Mouse (Mus musculus) lung, embryonic 15.5 days (tissue): ENCODE measurements at regions not wholly inside any gene's neighbourhood (a gene's known extent, or its start where the extent isn't known, plus 50 kb on each side); places are given as distances from the start of the nearest gene placed in this dataset.

Experiments
- ATAC-seq: fragments of 200-750 bp; cut with Nextera tagmentation; 2 replicates; pipeline ENCODE4 v1.8.0; 2017; ENCODE audit warnings: moderate number of reproducible peaks, borderline replicate concordance; ENCODE audit not compliant: low FRiP score, low TSS enrichment; ENCODE audit errors: extremely low read depth
- H3K27ac ChIP-seq: fragments of 300-500 bp; sonication (generic); 2 replicates; pipeline ENCODE4 v1.5.1; 2015; ENCODE audit warnings: moderate library complexity, mild to moderate bottlenecking, inconsistent platforms
- H3K27me3 ChIP-seq: fragments of 300-500 bp; sonication (generic); 2 replicates; pipeline ENCODE4 v1.6.1; 2015; ENCODE audit warnings: inconsistent platforms
- H3K36me3 ChIP-seq: fragments of 300-500 bp; sonication (generic); 2 replicates; pipeline ENCODE4 v1.6.1; 2015; ENCODE audit warnings: inconsistent platforms
- H3K4me1 ChIP-seq: fragments of 300-500 bp; sonication (generic); 2 replicates; pipeline ENCODE4 v1.6.1; 2015; ENCODE audit warnings: inconsistent platforms
- H3K4me2 ChIP-seq: fragments of 300-500 bp; sonication (generic); 2 replicates; pipeline ENCODE4 v1.6.1; 2015; ENCODE audit warnings: inconsistent platforms, mild to moderate bottlenecking, moderate library complexity
- H3K4me3 ChIP-seq: fragments of 300-500 bp; sonication (generic); 2 replicates; pipeline ENCODE4 v1.5.1; 2015; ENCODE audit warnings: mild to moderate bottlenecking, inconsistent platforms
- H3K9ac ChIP-seq: fragments of 300-500 bp; sonication (generic); 2 replicates; pipeline ENCODE4 v1.6.1; 2015; ENCODE audit warnings: inconsistent platforms
- H3K9me3 ChIP-seq: fragments of 300-500 bp; sonication (generic); 2 replicates; pipeline ENCODE4 v1.6.1; 2016; ENCODE audit warnings: inconsistent platforms
- WGBS: fragments of 180-500 bp; shearing (Covaris S2); methylation state at CpG from one replicate; pipeline ENCODE4 v1.1.7; 2015; 5-methylcytosine and 5-hydroxymethylcytosine counted together

- no peak overlapping the region for H3K4me3 ChIP-seq
- H3K36me3 ChIP-seq = no peaks in the 10 kb centered on the region
- no peaks in the 10 kb centered on the region for H3K27me3 ChIP-seq
- H3K4me1 ChIP-seq = peaks cover 38% of the 10 kb centered on the region
- ATAC-seq = no peak
- WGBS = 57% methylated on average over 7 of the region's 7 CpGs
- no peak overlapping the region for H3K4me2 ChIP-seq
- no peaks in the 10 kb centered on the region for H3K9me3 ChIP-seq
- H3K9ac ChIP-seq = no peak overlapping the region
- no peak overlapping the region for H3K27ac ChIP-seq
Measured at GRCm38 (mm10) chr13:44020851-44021250, 236.3 kb downstream of the Cd83 start.

GRCm38 (mm10) chr13:44022106-44022505, 237.5 kb downstream of the Cd83 start:
- ATAC-seq = no peak
- H3K4me3 ChIP-seq = no peak overlapping the region
- H3K4me2 ChIP-seq = no peak overlapping the region
- H3K36me3 ChIP-seq = no peaks in the 10 kb centered on the region
- H3K9me3 ChIP-seq = no peaks in the 10 kb centered on the region
- no peak overlapping the region for H3K27ac ChIP-seq
- 82% methylated on average over 10 of the region's 10 CpGs for WGBS
- H3K9ac ChIP-seq = no peak overlapping the region
- no peaks in the 10 kb centered on the region for H3K27me3 ChIP-seq
- H3K4me1 ChIP-seq = peaks cover 49% of the 10 kb centered on the region

DNA sequence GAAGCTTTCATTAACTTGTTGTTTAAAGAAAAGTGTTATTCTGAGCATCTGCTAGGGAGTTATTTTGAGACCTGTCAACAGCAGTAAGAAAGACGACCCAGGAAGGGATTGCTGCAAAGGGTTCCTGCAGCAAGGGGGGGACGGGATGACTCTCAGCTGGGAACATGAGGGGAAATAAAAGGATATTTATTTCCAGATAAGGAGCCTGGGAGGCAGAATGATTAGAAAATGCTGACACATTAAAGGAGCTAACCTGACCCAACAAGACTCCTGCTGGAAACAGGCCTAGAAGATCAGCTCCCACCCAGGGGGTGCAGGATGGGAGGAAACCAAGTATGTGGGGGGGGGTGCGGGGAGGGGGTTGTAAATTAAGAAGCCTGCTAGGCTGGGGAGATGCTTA, 240.0 kb downstream of the Cd83 start:
- Histone ChIP-seq H3K4me3 (no peak overlapping the region), H3K9me3 (no peaks in the 10 kb centered on the region), H3K4me1 (peaks cover 32% of the 10 kb centered on the region), H3K4me2 (no peak overlapping the region), H3K36me3 (no peaks in the 10 kb centered on the region), H3K27me3 (no peaks in the 10 kb centered on the region), H3K9ac (no peak overlapping the region), H3K27ac (no peak overlapping the region; the same call in 1 of the 2 replicates)
- 27% methylated on average over 3 of the region's 3 CpGs for WGBS
- ATAC-seq = peak; percentile 39; the same call in 1 of the 2 replicates

DNA sequence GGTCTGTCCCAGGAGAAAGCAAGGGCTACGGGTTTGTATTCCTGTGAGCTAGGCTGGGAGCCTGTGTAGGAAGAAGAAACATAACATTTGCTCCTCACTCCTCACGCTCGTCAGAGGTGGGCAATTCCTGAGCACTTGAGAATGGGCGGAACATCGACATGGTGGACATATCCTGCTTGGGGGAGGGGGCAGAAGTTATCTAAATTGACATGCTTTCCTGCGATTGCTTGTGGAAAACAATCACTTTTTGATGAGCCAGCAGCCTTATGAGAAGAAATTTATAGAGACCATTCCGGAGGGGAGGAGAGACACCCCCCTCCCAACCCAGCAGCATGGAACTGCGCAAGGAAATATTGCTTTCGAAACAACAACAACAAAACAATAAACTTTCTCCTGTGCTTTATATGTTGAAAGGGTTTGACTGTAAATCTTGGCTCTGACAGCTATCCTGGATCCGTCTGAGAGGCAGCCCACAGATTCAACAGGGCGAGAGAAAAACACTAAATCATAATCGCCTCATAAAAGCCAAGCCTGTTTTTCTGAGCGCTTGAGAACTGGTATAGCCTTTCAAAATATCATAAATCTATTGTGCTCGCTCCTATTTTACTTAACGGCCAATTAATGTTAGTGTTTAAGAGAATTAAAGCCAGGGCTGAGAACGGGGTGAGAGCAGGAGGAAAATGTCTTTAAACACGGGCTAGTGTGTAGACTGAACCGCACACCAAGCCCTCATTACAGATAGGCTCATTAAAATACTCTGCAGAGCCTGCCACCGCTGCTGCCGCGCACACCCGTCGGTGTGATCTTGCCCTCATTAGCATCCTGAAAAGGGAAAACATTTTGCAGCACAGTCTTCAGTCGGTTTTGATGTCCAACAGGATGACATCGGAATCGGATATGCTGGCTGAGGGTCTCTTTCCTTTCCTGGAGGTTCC, 242.0 kb downstream of the Cd83 start:
- no peaks in the 10 kb centered on the region for H3K27me3 ChIP-seq
- peak overlapping the region; percentile 12 for H3K4me3 ChIP-seq
- no peaks in the 10 kb centered on the region for H3K36me3 ChIP-seq
- H3K9ac ChIP-seq = peak overlapping the region; percentile 11; the same call in 1 of the 2 replicates
- ATAC-seq = peak; percentile 36; the same call in 1 of the 2 replicates
- 39% methylated on average over 26 of the region's 26 CpGs for WGBS
- H3K9me3 ChIP-seq = no peaks in the 10 kb centered on the region
- peak overlapping the region; percentile 32 for H3K4me2 ChIP-seq
- H3K27ac ChIP-seq = peak overlapping the region; percentile 45; the same call in 1 of the 2 replicates
- peaks cover 30% of the 10 kb centered on the region for H3K4me1 ChIP-seq

GRCm38 (mm10) chr13:44028081-44028480, 243.5 kb downstream of the Cd83 start:
- Histone ChIP-seq H3K4me3 (no peak overlapping the region), H3K4me2 (no peak overlapping the region), H3K4me1 (peaks cover 30% of the 10 kb centered on the region), H3K27me3 (no peaks in the 10 kb centered on the region), H3K27ac (no peak overlapping the region), H3K9ac (no peak overlapping the region), H3K36me3 (no peaks in the 10 kb centered on the region), H3K9me3 (no peaks in the 10 kb centered on the region)
- ATAC-seq = no peak
- 89% methylated on average over 6 of the region's 6 CpGs for WGBS

DNA sequence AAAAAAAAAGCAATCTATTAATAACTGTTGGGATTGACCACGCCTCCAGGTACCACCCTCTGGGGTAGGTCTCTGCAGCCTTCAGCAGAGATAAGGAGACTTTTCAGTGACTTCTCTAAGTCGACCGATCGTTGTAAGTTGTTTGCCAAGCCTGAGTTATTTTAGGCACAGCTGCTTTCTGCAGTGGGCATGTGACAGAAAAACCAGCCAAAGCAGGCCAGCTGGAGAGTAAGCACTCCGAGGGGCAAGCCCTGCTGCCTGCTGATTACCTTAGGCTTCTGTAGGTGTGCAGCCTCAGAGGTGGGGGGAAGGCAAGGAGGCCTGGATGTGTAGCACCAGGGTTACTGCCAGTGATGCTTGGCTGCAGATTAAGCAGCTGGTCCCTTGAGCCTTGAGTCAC, 246.0 kb downstream of the Cd83 start:
- Histone ChIP-seq H3K9me3 (no peaks in the 10 kb centered on the region), H3K4me1 (peaks cover 14% of the 10 kb centered on the region), H3K36me3 (no peaks in the 10 kb centered on the region), H3K4me2 (no peak overlapping the region), H3K27ac (no peak overlapping the region), H3K4me3 (no peak overlapping the region), H3K9ac (no peak overlapping the region), H3K27me3 (no peaks in the 10 kb centered on the region)
- peak; percentile 31; the same call in 1 of the 2 replicates for ATAC-seq
- WGBS = 42% methylated on average over 5 of the region's 5 CpGs

GRCm38 (mm10) chr13:44037774-44038294, 253.3 kb downstream of the Cd83 start:
- 78% methylated on average over 8 of the region's 8 CpGs for WGBS
- Histone ChIP-seq H3K4me2 (no peak overlapping the region), H3K4me3 (no peak overlapping the region), H3K4me1 (no peaks in the 10 kb centered on the region), H3K36me3 (no peaks in the 10 kb centered on the region), H3K27ac (no peak overlapping the region), H3K27me3 (no peaks in the 10 kb centered on the region), H3K9me3 (no peaks in the 10 kb centered on the region), H3K9ac (no peak overlapping the region)
- no peak for ATAC-seq

DNA sequence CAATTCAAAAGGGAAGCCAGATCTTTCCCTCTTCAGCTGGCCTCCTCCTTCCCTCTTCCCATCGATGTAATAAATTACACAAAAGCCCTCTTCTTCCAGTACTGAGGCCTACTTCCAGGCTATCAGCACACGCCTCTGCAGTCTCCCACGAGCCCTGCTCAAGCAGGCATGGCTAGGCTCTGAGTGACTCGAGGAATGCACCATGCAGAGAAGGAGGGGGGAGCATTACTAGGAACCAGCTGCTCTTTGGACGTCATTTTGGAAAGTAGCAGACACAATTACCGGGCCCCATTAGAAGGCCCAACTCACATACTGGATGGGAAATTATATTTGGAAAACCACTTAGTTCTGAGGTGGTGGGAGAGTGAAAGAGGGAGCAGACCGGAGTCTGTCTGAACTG, 253.7 kb downstream of the Cd83 start:
- Histone ChIP-seq H3K9ac (no peak overlapping the region), H3K36me3 (no peaks in the 10 kb centered on the region), H3K27me3 (no peaks in the 10 kb centered on the region), H3K27ac (no peak overlapping the region), H3K9me3 (no peaks in the 10 kb centered on the region), H3K4me1 (0 out of 2 replicates have a peak, but pooled peaks cover 3% of the 10 kb centered on the region), H3K4me3 (no peak overlapping the region), H3K4me2 (no peak overlapping the region)
- ATAC-seq = no peak
- 32% methylated on average over 7 of the region's 7 CpGs for WGBS

DNA sequence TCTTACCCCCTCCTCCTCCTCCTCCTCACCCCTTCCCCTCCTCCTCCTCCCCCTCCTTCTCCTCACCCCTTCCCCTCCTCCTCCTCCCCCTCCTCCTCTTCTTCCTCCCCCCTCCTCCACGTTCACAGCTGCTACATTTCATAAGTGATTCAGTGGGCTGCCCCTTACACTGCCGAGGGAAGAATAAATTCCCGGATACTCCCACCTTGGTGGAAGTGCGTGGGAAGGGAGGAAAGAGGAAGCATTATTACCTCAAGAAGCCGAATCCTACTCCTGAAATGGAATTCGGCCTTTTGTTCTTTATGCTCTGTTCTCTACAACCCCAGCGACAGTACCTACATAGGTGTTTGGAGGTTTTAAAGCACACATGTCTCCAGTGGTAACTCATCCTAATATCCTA, 256.1 kb downstream of the Cd83 start:
- no peak overlapping the region for H3K27ac ChIP-seq
- H3K4me2 ChIP-seq = no peak overlapping the region
- 0 out of 2 replicates have a peak, but pooled peaks cover 9% of the 10 kb centered on the region for H3K4me1 ChIP-seq
- no peaks in the 10 kb centered on the region for H3K27me3 ChIP-seq
- 54% methylated on average over 6 of the region's 7 CpGs for WGBS
- no peak overlapping the region for H3K4me3 ChIP-seq
- no peak overlapping the region for H3K9ac ChIP-seq
- ATAC-seq = no peak
- H3K9me3 ChIP-seq = no peaks in the 10 kb centered on the region
- no peaks in the 10 kb centered on the region for H3K36me3 ChIP-seq

GRCm38 (mm10) chr13:44042730-44043493, 258.3 kb downstream of the Cd83 start:
- Histone ChIP-seq H3K4me3 (no peak overlapping the region), H3K36me3 (no peaks in the 10 kb centered on the region), H3K4me2 (no peak overlapping the region), H3K9ac (no peak overlapping the region), H3K27ac (no peak overlapping the region), H3K27me3 (no peaks in the 10 kb centered on the region), H3K4me1 (peaks cover 9% of the 10 kb centered on the region; the same call in 1 of the 2 replicates), H3K9me3 (no peaks in the 10 kb centered on the region)
- no peak for ATAC-seq
- 52% methylated on average over 9 of the region's 9 CpGs for WGBS

DNA sequence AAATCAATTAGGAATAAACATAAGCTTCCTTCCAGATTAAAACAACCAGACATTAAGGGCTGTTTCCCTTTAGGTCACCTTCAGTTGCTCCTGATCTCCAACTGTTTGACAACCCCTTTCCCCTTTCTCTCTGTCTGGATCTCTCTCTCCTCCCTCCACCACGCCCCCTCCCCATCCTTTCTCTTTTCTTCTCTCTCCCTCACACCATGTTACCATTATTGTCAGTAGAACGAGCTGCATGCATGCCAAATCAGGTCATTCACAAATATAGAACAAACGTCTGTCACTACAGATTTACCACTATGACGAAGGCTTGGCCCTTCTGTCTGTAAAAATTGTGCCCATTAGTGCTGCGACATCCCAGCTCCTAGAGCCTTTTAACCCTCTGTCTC, 258.9 kb downstream of the Cd83 start:
- Histone ChIP-seq H3K4me3 (no peak overlapping the region), H3K4me1 (peaks cover 9% of the 10 kb centered on the region; the same call in 1 of the 2 replicates), H3K9me3 (no peaks in the 10 kb centered on the region), H3K36me3 (no peaks in the 10 kb centered on the region), H3K9ac (no peak overlapping the region), H3K27me3 (no peaks in the 10 kb centered on the region), H3K4me2 (no peak overlapping the region), H3K27ac (no peak overlapping the region)
- ATAC-seq = no peak
- 24% methylated on average over 5 of the region's 5 CpGs for WGBS
